ENCODE assay signal across 33 mouse cellular contexts in genomic region chr2:54936369-54936768, GRCm38 (mm10).
"Had no signal": no experiment of that assay in that cellular context is flagged by ENCODE, and none has a peak within 500 bp of the region (broad histone marks: within the 10 kb centered on the region; RNA-seq: fewer than 3 reads in every experiment).

No protein-coding gene starts in this region.

- H3K4me1 ChIP-seq: heart, embryonic 10.5 days; heart, embryonic 12.5 days; heart, embryonic 13.5 days; heart, embryonic 15.5 days; hindbrain, embryonic 10.5 days; hindbrain, embryonic 13.5 days; hindbrain, embryonic 15.5 days; kidney, embryonic 15.5 days had no signal

- H3K9me3 ChIP-seq: heart, embryonic 10.5 days; heart, embryonic 12.5 days; heart, embryonic 13.5 days; heart, embryonic 15.5 days; hindbrain, embryonic 10.5 days; hindbrain, embryonic 13.5 days; hindbrain, embryonic 15.5 days; kidney, embryonic 15.5 days had no signal

- DNase-seq: heart, adult 2 months; heart, postnatal 10 days; heart, postnatal 14 days; heart, postnatal 36 days; heart, postnatal 4 days; kidney, adult 11 months; kidney, adult 18-20 months; kidney, adult 2 months; kidney, adult 8-10 months; kidney, adult 9 months; kidney, postnatal 10 days; kidney, postnatal 14 days; kidney, postnatal 25 days; kidney, postnatal 36 days; kidney, postnatal 4 days; layer of hippocampus, adult 9-11 months; layer of hippocampus, postnatal 36 days had no signal

- ATAC-seq: hindbrain, embryonic 16.5 days; hindbrain, postnatal 0 days; inflammation-experienced regulatory T-cells, adult 6 months had no signal

- H3K27ac ChIP-seq: heart, adult 2 months; heart, embryonic 10.5 days; heart, embryonic 13.5 days; heart, embryonic 15.5 days; hindbrain, embryonic 10.5 days; hindbrain, embryonic 13.5 days; hindbrain, embryonic 14.5 days; hindbrain, embryonic 15.5 days; hindbrain, postnatal 0 days; kidney, embryonic 15.5 days; kidney, postnatal 0 days; layer of hippocampus, adult 2 months; left cerebral cortex, adult 2 months had no signal

- H3K36me3 ChIP-seq: heart, embryonic 10.5 days; heart, embryonic 12.5 days; heart, embryonic 13.5 days; heart, embryonic 15.5 days; hindbrain, embryonic 10.5 days; hindbrain, embryonic 13.5 days; hindbrain, embryonic 15.5 days; kidney, embryonic 15.5 days had no signal

- H3K9ac ChIP-seq: heart, embryonic 12.5 days; heart, embryonic 13.5 days; heart, embryonic 15.5 days; hindbrain, embryonic 13.5 days; hindbrain, embryonic 14.5 days; hindbrain, embryonic 15.5 days; kidney, embryonic 15.5 days had no signal

- H3K27me3 ChIP-seq: heart, embryonic 12.5 days; heart, embryonic 13.5 days; heart, embryonic 15.5 days; hindbrain, embryonic 13.5 days; hindbrain, embryonic 15.5 days; kidney, embryonic 15.5 days had no signal

- H3K4me3 ChIP-seq: heart, adult 2 months; heart, embryonic 10.5 days; heart, embryonic 12.5 days; heart, embryonic 13.5 days; heart, embryonic 15.5 days; hindbrain, embryonic 10.5 days; hindbrain, embryonic 13.5 days; hindbrain, embryonic 15.5 days; kidney, embryonic 15.5 days; layer of hippocampus, adult 2 months; left cerebral cortex, adult 2 months had no signal

- H3K4me2 ChIP-seq: heart, embryonic 11.5 days; heart, embryonic 12.5 days; heart, embryonic 13.5 days; heart, embryonic 15.5 days; hindbrain, embryonic 13.5 days; hindbrain, embryonic 14.5 days; hindbrain, embryonic 15.5 days; kidney, embryonic 15.5 days had no signal
